Mouse (Mus musculus) left cerebral cortex, postnatal 25 days (tissue): Measurements from ENCODE around the gene H2-M1. TPM values are rescaled to one million over a fixed set of nuclear protein-coding genes. Genes with fewer than 3 reads are reported as not detected.

Experiments used
- DNase-seq, 2 experiments: peaks; one replicate each; pipeline ENCODE4 v3.0.0; 2022; ENCODE audit warnings: low spot score in 2 of 2, mixed read lengths in 1 of 2
- intact Hi-C: fragments of 180-260 bp; cut with DNase I; formaldehyde crosslinking; loops from one replicate; pipeline ENCODE4 v1.15.1; 2025
- total RNA-seq, 2 experiments: library from RNA; stranded (reverse); gene quantifications; 2 replicates each; pipeline ENCODE4 v1.2.3; 2021

H2-M1 gene
- total RNA-seq = not detected

- intact Hi-C loops = no loop called here
- DNase-seq = no peak
These were observed at the start of gene H2-M1 for GRCm38 (mm10) chr17:36672119-36672518. TSS of gene H2-M1 (minus strand) at chr17:36672219.

GRCm38 (mm10) chr17:36697693-36698092 lies 25.7 kb upstream of the H2-M1 start:
- DNase-seq = no peak
- intact Hi-C loops = no loop called here

GRCm38 (mm10) chr17:36642566-36642965 lies 29.5 kb downstream of the H2-M1 start, which contains the start of gene H2-M9:
TSS of gene H2-M9 (minus strand) at chr17:36642666.
- no peak for DNase-seq
- intact Hi-C loops = no loop called here

Other genes with a start within 250 kb of the H2-M1 start
- not detected for gene H2-M10.4, start 209.9 kb downstream of the H2-M1 start, total RNA-seq
- not detected for gene H2-M11, start 125.1 kb downstream of the H2-M1 start, total RNA-seq
- gene H2-M9, start 29.6 kb downstream of the H2-M1 start, total RNA-seq = not detected
- not detected for gene H2-M10.5, start 100.7 kb upstream of the H2-M1 start, total RNA-seq
- gene H2-M10.6, start 140.0 kb upstream of the H2-M1 start, total RNA-seq = not detected
- gene Trim26, start 164.9 kb upstream of the H2-M1 start, total RNA-seq = 10 to 100 TPM; 21.0 to 23.1 TPM
- not detected for gene Trim15, start 195.0 kb upstream of the H2-M1 start, total RNA-seq
- not detected for gene Trim10, start 197.4 kb upstream of the H2-M1 start, total RNA-seq
- not detected for gene Trim40, start 217.9 kb upstream of the H2-M1 start, total RNA-seq
- gene Trim31, start 225.9 kb upstream of the H2-M1 start, total RNA-seq = not detected